Mouse (Mus musculus) embryo, embryonic 9.5 days (tissue): ENCODE data around the gene Hs6st2.

Experiments used
- DNase-seq: peaks from one replicate; pipeline ENCODE4 v3.0.0-alpha.2; 2017; ENCODE audit errors: extremely low spot score

Hs6st2 gene

GRCm38 (mm10) chrX:51681756-51682155, at the start of gene Hs6st2:
Gene Hs6st2 (minus strand): TSS chrX:51681856.
- no peak for DNase-seq

- DNase-seq, result no peak
These were observed 32.6 kb upstream of the Hs6st2 start for GRCm38 (mm10) chrX:51714086-51714745.

DNA sequence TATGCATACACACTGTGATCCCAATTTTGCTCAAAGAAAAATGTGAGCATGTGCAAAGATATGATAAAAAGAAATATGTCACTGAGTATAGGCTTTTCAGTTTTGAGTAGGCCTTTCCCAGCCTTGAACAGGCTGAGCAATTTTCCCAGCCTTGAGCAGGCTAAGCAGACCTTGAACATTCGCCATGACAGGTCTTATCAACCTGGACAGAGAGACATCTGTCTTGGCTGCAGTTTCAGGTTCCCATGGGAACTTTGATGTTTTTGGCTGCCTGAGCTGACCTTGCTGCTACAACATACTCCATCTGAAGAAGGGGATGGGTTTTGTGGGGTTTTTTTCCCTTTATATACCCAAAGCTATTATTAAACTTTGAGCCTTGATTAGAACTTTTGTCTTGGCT, 31.3 kb upstream of the Hs6st2 start:
- DNase-seq, result no peak

DNA sequence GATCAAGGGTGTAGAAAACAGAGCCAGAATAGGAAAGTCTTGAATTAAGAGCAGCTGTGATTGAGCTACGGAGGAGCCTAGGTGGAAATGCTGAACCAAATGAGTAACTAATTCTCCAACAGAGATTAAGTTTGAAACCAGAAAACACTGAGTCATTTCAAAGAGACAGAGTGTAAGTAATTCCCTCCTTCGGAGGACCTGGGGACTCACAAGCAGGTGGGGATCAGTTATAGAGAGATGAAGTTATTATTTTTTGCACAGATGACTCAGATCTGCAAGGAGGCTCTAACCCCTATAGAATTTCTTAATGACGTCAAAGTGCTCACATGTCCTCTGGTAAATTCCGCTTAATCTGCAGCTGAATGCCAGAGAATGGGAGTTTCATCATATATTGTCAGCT, 21.2 kb upstream of the Hs6st2 start:
- no peak for DNase-seq

DNA sequence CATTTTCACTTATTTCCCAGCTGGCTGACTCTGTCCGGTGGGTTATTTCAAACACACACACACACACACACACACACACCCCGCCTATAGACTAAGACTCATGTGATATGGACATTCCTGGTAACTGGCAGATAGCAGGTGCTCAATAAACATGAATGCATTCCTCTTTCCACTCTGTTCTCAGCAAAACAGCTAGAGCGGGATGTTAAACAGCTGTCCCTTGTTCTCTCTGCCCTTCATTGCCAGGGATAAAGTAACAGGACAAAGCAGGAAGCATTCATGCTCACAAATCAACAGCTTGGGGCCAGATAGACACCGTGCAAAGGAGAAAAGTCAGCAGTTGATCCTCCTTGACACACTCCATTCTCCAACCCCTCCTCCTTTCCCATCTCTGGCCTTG, 17.4 kb upstream of the Hs6st2 start:
- no peak for DNase-seq

DNA sequence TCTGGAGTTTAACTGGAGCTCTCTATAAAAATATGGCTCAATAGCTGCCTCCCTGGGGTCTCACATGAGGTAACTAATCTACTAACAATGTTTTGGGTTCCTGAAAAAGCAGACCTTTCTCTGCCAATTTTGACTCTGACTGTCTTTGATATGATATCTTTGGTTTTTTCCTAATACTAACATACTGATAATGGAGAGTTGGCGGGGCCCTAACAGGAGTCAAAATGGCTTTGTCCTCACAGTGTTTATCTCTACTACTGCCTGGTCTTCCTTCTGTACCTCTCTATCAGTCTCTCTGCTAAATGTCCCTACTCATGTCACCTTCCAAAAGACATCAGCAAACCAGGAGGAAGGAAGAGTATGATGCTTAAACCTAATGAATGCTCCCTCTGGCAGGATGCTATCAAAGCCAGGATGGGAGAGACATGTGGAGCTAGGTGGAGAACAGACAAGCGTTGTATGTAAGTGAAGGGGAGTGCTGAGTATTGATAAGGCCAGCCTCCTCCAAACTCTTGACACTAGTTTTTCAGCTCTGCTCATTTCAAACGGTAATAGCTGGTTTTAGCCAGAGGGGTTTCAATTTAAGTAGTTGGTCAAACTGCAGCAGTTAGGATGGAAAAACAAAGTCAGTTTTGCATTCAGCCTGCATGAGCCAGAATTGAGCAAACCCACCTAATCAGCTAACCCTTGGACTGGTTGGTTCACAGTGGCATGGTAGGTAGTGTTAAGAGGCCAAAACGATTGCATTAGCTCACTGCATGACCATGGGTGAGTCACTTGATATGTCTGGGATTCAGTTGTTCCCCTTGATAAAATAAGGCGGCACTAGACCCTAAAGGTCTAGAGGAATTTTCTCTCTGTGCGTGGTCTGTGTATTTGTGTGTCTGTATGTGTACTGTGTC, 4.6 kb upstream of the Hs6st2 start:
- DNase-seq, result no peak

DNA sequence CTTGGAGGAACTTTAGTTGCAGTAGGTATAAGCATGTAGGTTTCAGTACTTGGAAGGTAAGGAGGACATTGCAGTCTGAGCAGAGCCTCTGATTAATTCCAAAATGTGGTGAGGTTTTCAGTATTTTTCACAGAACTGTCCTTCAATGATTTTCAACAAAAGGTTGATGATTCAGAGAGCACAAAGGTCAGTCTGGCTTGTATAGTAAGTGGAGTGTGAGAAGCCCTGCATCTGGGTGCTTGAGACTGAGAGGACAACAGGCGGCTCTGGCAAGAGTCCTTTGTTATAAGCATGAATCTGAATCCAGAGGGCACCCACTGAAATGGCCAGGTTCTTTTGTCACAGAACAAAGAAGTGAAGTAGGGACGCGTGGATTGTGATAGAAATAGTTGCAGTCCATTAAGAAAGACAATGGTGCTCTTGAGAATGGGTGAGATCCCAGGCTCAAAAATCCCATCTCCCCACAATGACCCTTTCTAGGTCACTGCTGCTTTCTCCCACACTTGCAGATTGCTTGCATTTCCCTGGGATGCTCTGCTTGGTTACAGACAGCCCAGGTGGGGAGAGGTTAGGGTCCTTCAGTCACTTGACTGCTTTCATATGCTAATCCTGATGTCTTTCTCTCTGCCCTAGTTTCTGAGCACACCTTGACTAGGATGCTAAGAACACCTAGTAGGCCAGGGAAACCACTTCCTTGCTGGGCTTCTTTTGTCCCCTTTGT, 2.8 kb upstream of the Hs6st2 start:
- no peak for DNase-seq

GRCm38 (mm10) chrX:51681170-51681667, 437 bp downstream of the Hs6st2 start:
- no peak for DNase-seq

DNA sequence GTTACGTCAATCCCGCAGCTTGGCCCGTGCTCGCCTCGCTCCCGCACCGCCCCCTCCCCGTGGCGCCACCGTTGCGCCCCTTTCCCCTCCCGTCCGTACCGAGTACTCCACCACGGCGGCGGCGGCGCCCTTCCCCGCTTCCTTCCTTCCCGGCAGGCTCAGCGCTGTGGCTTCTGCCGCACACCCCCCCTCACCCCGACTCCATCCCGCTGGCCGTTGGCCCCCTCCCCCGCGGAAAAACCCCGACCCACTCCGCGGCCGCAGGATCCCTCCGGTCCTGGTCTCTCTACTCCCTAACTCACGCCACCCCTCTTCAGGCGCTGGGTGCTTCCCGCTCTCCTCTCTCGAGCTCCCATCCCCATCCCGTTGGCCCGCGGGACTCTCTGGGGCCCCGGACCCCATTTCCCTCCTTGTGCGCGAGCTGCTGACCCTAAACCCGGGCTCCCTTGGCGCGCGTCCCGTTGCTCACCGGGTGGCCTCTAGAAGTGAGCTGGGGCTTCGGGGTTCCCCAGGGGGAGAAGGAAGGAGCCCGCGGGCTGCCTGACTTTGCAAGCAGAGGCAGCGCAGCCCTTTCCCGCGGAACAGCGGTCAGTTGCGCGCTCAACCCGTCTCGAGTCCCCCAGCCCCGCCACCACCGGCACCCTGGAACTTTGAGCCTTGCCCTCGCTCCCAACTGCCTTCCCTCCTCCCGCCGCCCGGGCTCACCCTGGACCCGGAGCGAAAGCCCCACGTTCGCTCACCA, 1.1 kb downstream of the Hs6st2 start:
- DNase-seq, result peak; percentile 61

DNA sequence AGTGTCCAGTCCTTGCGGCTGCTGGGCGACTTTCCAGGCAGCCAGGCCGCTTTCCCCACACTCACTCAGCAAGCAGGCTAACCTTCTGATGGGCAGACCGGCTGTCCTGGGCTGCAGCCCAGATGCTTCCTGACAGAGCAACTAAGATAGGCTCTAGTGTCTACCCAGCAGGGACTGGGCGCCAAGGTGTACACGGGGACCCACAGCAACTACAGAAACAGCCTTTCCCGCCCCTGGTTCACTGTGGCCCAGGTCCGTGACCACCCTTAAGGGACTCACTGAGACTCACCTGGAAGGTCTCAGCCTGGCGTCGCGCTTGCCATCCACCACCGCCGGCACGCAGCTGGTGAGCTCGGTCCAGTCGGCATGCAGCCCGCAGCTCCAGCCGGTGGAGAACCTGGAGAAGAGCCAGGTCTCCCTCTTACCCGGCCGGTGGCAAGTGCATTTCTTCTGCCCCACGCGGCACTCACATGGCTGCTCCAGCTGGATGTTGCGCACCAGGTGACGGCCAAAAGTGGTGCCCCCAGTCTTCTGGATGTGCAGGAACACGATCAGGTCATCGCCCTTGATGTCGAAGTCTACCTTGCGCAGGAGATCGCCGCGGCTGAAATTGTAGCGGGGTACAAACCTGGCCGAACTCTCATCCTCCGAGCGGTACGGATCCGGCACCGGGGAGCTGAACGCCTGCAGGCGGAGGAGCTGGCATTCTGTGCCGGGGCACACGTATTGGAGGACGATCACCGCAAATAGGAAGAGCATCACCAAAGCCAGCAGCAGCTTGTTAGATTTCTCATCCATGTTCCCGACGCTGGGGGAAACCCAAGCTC, 1.8 kb downstream of the Hs6st2 start:
- DNase-seq, result peak; percentile 17

DNA sequence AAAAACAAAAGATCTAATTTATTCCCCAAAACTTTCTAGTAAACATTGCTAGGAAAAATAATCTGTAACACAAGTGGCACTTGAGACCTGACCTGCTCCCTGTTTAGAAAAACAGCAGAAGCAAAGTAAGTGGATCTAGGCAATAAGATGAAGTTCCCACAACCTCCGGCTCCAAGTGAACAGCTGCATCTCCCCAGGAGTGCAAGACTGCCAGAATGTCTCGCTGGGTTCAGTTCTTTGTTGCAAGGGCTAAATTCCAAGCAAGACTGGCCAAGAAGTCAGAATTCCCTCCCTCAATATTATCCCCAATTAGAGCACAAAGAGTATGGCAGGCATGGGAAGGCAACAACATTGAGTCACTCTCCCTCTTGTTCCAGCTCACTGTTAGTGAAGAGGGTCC, 23.4 kb downstream of the Hs6st2 start:
- DNase-seq, result no peak

DNA sequence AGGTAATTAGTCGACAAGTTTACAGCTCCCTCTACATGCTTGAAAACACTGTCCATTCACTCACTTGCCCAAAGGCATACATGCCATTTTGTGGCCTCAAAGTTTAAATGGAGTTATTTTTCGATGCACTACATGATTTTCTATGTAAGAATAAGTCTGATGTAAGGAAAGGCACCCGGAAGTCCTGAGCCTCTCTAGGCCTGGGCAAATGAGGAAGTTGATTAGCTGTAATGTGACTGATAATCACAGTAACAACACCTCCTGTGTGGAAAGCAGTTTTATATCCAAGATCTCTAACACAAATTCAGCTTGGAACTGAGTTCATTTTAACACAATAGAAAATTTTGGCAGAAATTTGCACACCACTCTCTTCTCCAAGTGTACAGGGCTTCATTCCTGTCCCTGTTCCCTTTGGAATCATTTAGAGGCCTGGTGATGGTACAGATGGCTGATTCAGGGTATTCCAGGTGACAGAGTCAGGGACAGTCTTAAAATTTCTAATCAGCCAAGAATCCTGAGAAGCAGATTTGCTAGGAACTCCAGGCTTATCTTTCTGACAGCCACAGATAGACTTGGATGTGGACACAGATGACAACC, 38.9 kb downstream of the Hs6st2 start:
- no peak for DNase-seq

DNA sequence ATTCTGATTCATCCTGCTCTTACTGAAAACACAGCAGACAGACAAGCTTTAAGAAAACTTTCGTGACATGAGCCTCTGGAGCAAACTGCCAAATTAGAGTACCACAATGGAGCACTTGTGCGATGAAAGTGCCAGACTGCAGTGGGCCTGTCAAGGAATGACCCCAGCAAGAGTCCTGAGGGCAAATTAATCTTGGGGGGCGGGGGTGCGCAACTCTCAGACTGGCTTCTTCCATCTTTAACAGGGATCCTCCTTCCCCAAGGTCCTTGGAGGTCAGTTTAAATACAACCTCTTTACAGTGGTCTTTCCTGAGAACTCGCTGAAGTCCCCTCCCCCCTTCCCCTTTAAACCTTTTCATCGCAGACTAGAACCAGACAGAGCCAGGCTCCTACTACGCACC, 45.9 kb downstream of the Hs6st2 start:
- DNase-seq, result peak; percentile 30

DNA sequence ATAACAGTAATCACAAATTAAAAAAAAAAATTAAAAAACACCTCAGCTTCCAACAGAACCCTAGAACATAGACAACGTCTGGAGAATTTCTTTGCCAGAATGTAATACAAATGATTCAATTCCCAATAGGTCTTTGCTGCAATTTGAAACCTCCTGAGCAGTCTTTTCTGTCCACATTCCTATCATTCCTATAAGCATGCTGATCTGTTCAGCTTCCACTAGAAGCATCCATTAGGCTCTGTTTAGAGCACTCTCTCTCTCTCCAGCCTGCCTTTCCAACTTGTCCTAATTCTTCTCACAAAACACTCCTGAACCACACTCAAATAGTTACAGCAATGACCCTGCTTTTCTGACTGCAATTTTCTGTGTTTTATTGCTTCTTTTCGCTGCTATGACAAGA, 50.3 kb downstream of the Hs6st2 start:
- DNase-seq, result no peak

- peak; percentile 24 for DNase-seq
These were observed 67.2 kb downstream of the Hs6st2 start for GRCm38 (mm10) chrX:51614384-51615004.

- no peak for DNase-seq
These were observed 70.9 kb downstream of the Hs6st2 start for GRCm38 (mm10) chrX:51610743-51611142.

DNA sequence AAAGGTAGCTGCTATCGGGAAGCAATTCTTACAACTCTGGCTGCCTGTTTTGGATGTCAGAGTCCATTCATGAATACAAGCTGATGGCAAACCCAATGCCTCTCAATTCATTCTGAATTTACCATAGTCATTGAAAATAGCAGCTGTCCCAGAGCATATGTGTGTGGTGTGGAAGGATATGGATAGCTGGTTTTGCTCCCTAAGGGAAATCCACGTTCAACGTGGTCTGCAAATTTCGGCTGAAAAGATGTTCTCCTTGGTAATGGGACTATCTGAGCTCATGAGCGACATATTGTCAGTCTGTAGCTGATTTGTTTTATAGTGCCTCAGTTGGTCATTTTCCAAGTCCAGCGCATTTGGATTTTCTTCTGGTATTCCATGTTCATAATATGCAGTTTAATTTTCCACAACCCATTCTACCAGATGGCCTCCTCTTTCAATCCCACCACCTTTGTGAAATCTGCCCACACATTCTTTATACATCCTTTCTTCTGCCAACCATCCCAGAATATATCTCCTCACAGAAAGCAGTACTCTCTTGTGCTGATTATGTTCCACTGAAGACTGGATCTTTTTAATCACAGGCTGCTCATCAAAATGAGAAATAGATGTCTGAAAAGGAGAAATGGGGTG, 75.3 kb downstream of the Hs6st2 start:
- DNase-seq, result no peak

GRCm38 (mm10) chrX:51592751-51593150, 88.9 kb downstream of the Hs6st2 start:
- DNase-seq, result no peak

DNA sequence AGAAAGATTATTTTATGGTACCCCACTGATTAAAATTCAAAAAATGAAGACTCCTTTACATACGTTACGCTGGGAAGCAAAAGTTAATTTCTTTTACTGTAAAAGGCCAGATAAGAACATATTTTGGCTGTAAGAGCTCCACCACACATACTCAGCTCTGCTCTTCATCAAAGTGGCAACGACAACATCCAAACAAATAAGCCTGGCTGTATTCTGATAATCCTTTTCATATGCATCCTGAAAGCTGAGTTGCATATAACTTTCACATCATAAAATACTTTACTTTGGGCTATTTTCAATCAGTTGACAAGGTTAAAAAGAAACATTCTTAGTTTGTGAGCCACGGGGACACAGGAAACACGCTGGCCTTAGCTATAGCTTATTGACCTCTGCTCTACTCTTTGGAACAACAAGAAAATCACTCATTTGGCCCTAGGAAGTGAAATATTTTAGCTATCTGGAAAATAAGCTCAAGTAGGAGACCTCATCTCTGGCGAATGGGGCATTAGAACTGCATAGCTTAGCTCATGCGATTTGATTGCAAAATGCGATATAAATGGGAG, 91.1 kb downstream of the Hs6st2 start:
- no peak for DNase-seq
